Mouse (Mus musculus): ENCODE results near the gene Pou5f1. TPM values are rescaled to one million over a fixed set of nuclear protein-coding genes. Genes with fewer than 3 reads are reported as not detected.

Gene Pou5f1
- polyA plus RNA-seq, 1 experiment from 2014 or later, result not detected

- DNase-seq (ENCODE audit: low spot score), result no peak
- no peak for ATAC-seq (replicated peaks; ENCODE audit: low FRiP score, low TSS enrichment, low read depth)
- no peaks in the 10 kb centered on the region for H3K4me1 ChIP-seq (replicated peaks; ENCODE audit: control insufficient read depth, insufficient read depth, low read length)
- no peaks in the 10 kb centered on the region for H3K27me3 ChIP-seq (replicated peaks; ENCODE audit: control insufficient read depth, insufficient read depth, low read length)
- no peaks in the 10 kb centered on the region for H3K36me3 ChIP-seq (ENCODE audit: control insufficient read depth, insufficient read depth, low read length)
- no peaks in the 10 kb centered on the region for H3K9me3 ChIP-seq (ENCODE audit: control insufficient read depth, low read length)
- 44% methylated on average over 10 of the region's 10 CpGs for WGBS
- no peak overlapping the region for H3K27ac ChIP-seq (ENCODE audit: low read depth)
- no peak overlapping the region for H3K4me2 ChIP-seq (ENCODE audit: low read length)
- no peak overlapping the region for H3K4me3 ChIP-seq (ENCODE audit: low read depth, low read length)
- H3K9ac ChIP-seq (ENCODE audit: low read length), result no peak overlapping the region
These were observed 19.1 kb upstream of the Pou5f1 start for GRCm38 (mm10) chr17:35486726-35487125.

GRCm38 (mm10) chr17:35488041-35488440, 17.8 kb upstream of the Pou5f1 start:
- DNase-seq (ENCODE audit: low spot score), result no peak
- Histone ChIP-seq H3K36me3 (ENCODE audit: control insufficient read depth, insufficient read depth, low read length) (no peaks in the 10 kb centered on the region), H3K4me3 (ENCODE audit: low read depth, low read length) (no peak overlapping the region), H3K4me2 (ENCODE audit: low read length) (no peak overlapping the region), H3K9ac (ENCODE audit: low read length) (no peak overlapping the region), H3K27ac (ENCODE audit: low read depth) (no peak overlapping the region), H3K9me3 (ENCODE audit: control insufficient read depth, low read length) (no peaks in the 10 kb centered on the region), H3K4me1 (replicated peaks; ENCODE audit: control insufficient read depth, insufficient read depth, low read length) (no peaks in the 10 kb centered on the region), H3K27me3 (replicated peaks; ENCODE audit: control insufficient read depth, insufficient read depth, low read length) (no peaks in the 10 kb centered on the region)
- 90% methylated on average over 2 of the region's 2 CpGs for WGBS
- ATAC-seq (replicated peaks; ENCODE audit: low FRiP score, low TSS enrichment, low read depth), result no peak

- no peak for ATAC-seq (replicated peaks; ENCODE audit: low FRiP score, low TSS enrichment, low read depth)
- Histone ChIP-seq H3K4me3 (ENCODE audit: low read depth, low read length) (no peak overlapping the region), H3K9ac (ENCODE audit: low read length) (no peak overlapping the region), H3K4me1 (replicated peaks; ENCODE audit: control insufficient read depth, insufficient read depth, low read length) (no peaks in the 10 kb centered on the region), H3K9me3 (ENCODE audit: control insufficient read depth, low read length) (no peaks in the 10 kb centered on the region), H3K27ac (ENCODE audit: low read depth) (no peak overlapping the region), H3K4me2 (ENCODE audit: low read length) (no peak overlapping the region), H3K27me3 (replicated peaks; ENCODE audit: control insufficient read depth, insufficient read depth, low read length) (no peaks in the 10 kb centered on the region), H3K36me3 (ENCODE audit: control insufficient read depth, insufficient read depth, low read length) (no peaks in the 10 kb centered on the region)
- 74% methylated on average over 5 of the region's 5 CpGs for WGBS
- no peak for DNase-seq (ENCODE audit: low spot score)
These were observed 15.5 kb upstream of the Pou5f1 start for GRCm38 (mm10) chr17:35490320-35490719.

- H3K4me2 ChIP-seq (ENCODE audit: low read length), result no peak overlapping the region
- H3K4me3 ChIP-seq (ENCODE audit: low read depth, low read length), result no peak overlapping the region
- H3K9ac ChIP-seq (ENCODE audit: low read length), result no peak overlapping the region
- no peaks in the 10 kb centered on the region; the same call in 1 of the 2 replicates for H3K4me1 ChIP-seq (replicated peaks; ENCODE audit: control insufficient read depth, insufficient read depth, low read length)
- no peaks in the 10 kb centered on the region for H3K27me3 ChIP-seq (replicated peaks; ENCODE audit: control insufficient read depth, insufficient read depth, low read length)
- H3K36me3 ChIP-seq (ENCODE audit: control insufficient read depth, insufficient read depth, low read length), result no peaks in the 10 kb centered on the region
- ATAC-seq (replicated peaks; ENCODE audit: low FRiP score, low TSS enrichment, low read depth), result no peak
- WGBS, result 93% methylated on average over 7 of the region's 7 CpGs
- H3K27ac ChIP-seq (ENCODE audit: low read depth), result no peak overlapping the region
- DNase-seq (ENCODE audit: low spot score), result no peak
- H3K9me3 ChIP-seq (ENCODE audit: control insufficient read depth, low read length), result no peaks in the 10 kb centered on the region
These were observed 8.7 kb upstream of the Pou5f1 start for GRCm38 (mm10) chr17:35497124-35497523.

GRCm38 (mm10) chr17:35502226-35502625, 3.6 kb upstream of the Pou5f1 start:
- H3K27me3 ChIP-seq (replicated peaks; ENCODE audit: control insufficient read depth, insufficient read depth, low read length), result peaks cover 19% of the 10 kb centered on the region; the same call in 1 of the 2 replicates
- no peaks in the 10 kb centered on the region; the same call in 1 of the 2 replicates for H3K4me1 ChIP-seq (replicated peaks; ENCODE audit: control insufficient read depth, insufficient read depth, low read length)
- H3K4me3 ChIP-seq (ENCODE audit: low read depth, low read length), result no peak overlapping the region
- WGBS, result 5% methylated on average over 6 of the region's 6 CpGs
- ATAC-seq (replicated peaks; ENCODE audit: low FRiP score, low TSS enrichment, low read depth) (no peak), DNase-seq (ENCODE audit: low spot score) (no peak)
- no peaks in the 10 kb centered on the region for H3K9me3 ChIP-seq (ENCODE audit: control insufficient read depth, low read length)
- H3K36me3 ChIP-seq (ENCODE audit: control insufficient read depth, insufficient read depth, low read length), result no peaks in the 10 kb centered on the region
- H3K27ac ChIP-seq (ENCODE audit: low read depth), result no peak overlapping the region
- no peak overlapping the region for H3K4me2 ChIP-seq (ENCODE audit: low read length)
- H3K9ac ChIP-seq (ENCODE audit: low read length), result no peak overlapping the region

- Histone ChIP-seq H3K9ac (ENCODE audit: low read length) (no peak overlapping the region), H3K27ac (ENCODE audit: low read depth) (no peak overlapping the region), H3K36me3 (ENCODE audit: control insufficient read depth, insufficient read depth, low read length) (no peaks in the 10 kb centered on the region), H3K4me1 (replicated peaks; ENCODE audit: control insufficient read depth, insufficient read depth, low read length) (no peaks in the 10 kb centered on the region; the same call in 1 of the 2 replicates), H3K27me3 (replicated peaks; ENCODE audit: control insufficient read depth, insufficient read depth, low read length) (peaks cover 22% of the 10 kb centered on the region; the same call in 1 of the 2 replicates), H3K4me2 (ENCODE audit: low read length) (no peak overlapping the region), H3K9me3 (ENCODE audit: control insufficient read depth, low read length) (no peaks in the 10 kb centered on the region), H3K4me3 (ENCODE audit: low read depth, low read length) (no peak overlapping the region)
- no peak for ATAC-seq (replicated peaks; ENCODE audit: low FRiP score, low TSS enrichment, low read depth)
- DNase-seq (ENCODE audit: low spot score), result no peak
- 50% methylated on average over 5 of the region's 5 CpGs for WGBS
These were observed 3.1 kb upstream of the Pou5f1 start for GRCm38 (mm10) chr17:35502762-35503161.

GRCm38 (mm10) chr17:35503849-35504248, 2.0 kb upstream of the Pou5f1 start:
- Histone ChIP-seq H3K4me1 (replicated peaks; ENCODE audit: control insufficient read depth, insufficient read depth, low read length) (no peaks in the 10 kb centered on the region; the same call in 1 of the 2 replicates), H3K27me3 (replicated peaks; ENCODE audit: control insufficient read depth, insufficient read depth, low read length) (peaks cover 24% of the 10 kb centered on the region; the same call in 1 of the 2 replicates), H3K4me2 (ENCODE audit: low read length) (no peak overlapping the region), H3K9ac (ENCODE audit: low read length) (no peak overlapping the region), H3K27ac (ENCODE audit: low read depth) (no peak overlapping the region), H3K9me3 (ENCODE audit: control insufficient read depth, low read length) (no peaks in the 10 kb centered on the region), H3K4me3 (ENCODE audit: low read depth, low read length) (no peak overlapping the region), H3K36me3 (ENCODE audit: control insufficient read depth, insufficient read depth, low read length) (no peaks in the 10 kb centered on the region)
- ATAC-seq (replicated peaks; ENCODE audit: low FRiP score, low TSS enrichment, low read depth), result no peak
- 25% methylated on average over 5 of the region's 5 CpGs for WGBS
- DNase-seq (ENCODE audit: low spot score), result no peak

GRCm38 (mm10) chr17:35504628-35505481, 963 bp upstream of the Pou5f1 start:
- H3K9me3 ChIP-seq (ENCODE audit: control insufficient read depth, low read length), result no peaks in the 10 kb centered on the region
- 31% methylated on average over 8 of the region's 8 CpGs for WGBS
- ATAC-seq (replicated peaks; ENCODE audit: low FRiP score, low TSS enrichment, low read depth), result no peak

GRCm38 (mm10) chr17:35506881-35507280, 1.1 kb downstream of the Pou5f1 start:
- Histone ChIP-seq H3K9me3 (ENCODE audit: control insufficient read depth, low read length) (no peaks in the 10 kb centered on the region), H3K36me3 (ENCODE audit: control insufficient read depth, insufficient read depth, low read length) (no peaks in the 10 kb centered on the region), H3K9ac (ENCODE audit: low read length) (no peak overlapping the region), H3K4me1 (replicated peaks; ENCODE audit: control insufficient read depth, insufficient read depth, low read length) (no peaks in the 10 kb centered on the region; the same call in 1 of the 2 replicates), H3K27ac (ENCODE audit: low read depth) (no peak overlapping the region), H3K27me3 (replicated peaks; ENCODE audit: control insufficient read depth, insufficient read depth, low read length) (peaks cover 24% of the 10 kb centered on the region; the same call in 1 of the 2 replicates), H3K4me3 (ENCODE audit: low read depth, low read length) (no peak overlapping the region), H3K4me2 (ENCODE audit: low read length) (no peak overlapping the region)
- DNase-seq (ENCODE audit: low spot score) (no peak), ATAC-seq (replicated peaks; ENCODE audit: low FRiP score, low TSS enrichment, low read depth) (no peak)
- WGBS, result 16% methylated on average over 10 of the region's 10 CpGs

More at GRCm38 (mm10) chr17:35504628-35505481, 963 bp upstream of the Pou5f1 start:
- Histone ChIP-seq H3K4me2 (ENCODE audit: low read length) (no peak overlapping the region), H3K9ac (ENCODE audit: low read length) (no peak overlapping the region), H3K36me3 (ENCODE audit: control insufficient read depth, insufficient read depth, low read length) (no peaks in the 10 kb centered on the region), H3K4me3 (ENCODE audit: low read depth, low read length) (no peak overlapping the region), H3K4me1 (replicated peaks; ENCODE audit: control insufficient read depth, insufficient read depth, low read length) (no peaks in the 10 kb centered on the region; the same call in 1 of the 2 replicates), H3K27ac (ENCODE audit: low read depth) (no peak overlapping the region), H3K27me3 (replicated peaks; ENCODE audit: control insufficient read depth, insufficient read depth, low read length) (peaks cover 24% of the 10 kb centered on the region; the same call in 1 of the 2 replicates)
- DNase-seq (ENCODE audit: low spot score), result no peak
